9 mouse cellular contexts compared by ENCODE assay signal in the genomic region with DNA sequence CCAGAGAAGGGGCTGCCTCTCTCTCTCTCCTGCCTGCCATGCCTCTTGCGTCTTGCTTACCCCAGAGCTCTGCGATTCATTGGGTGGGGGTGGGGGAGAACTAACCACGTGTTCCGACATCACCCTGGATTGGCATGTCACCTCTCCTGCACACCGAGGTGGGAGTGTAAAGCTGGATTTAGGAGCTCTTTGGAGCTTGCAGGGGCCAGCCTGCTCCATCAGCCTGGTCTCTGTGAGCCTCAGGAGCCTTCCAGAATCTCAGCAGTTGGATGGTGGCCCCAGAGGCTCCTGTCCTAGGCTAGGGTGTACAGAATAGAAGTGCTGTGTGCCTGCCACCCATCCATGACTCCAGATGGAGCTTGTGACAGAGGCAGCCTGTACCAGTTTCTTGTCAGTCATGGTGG. TPM values are rescaled to one million over a fixed set of nuclear protein-coding genes. Genes with fewer than 3 reads are reported as not detected.
DNase-seq lines count a peak whose midpoint lies in the region; ATAC-seq and TF ChIP-seq lines count a peak whose summit lies in the region.
"Had no signal": no experiment of that assay in that cellular context is flagged by ENCODE, and none has a peak within 500 bp of the region (broad histone marks: within the 10 kb centered on the region; RNA-seq: fewer than 3 reads in every experiment).

No protein-coding gene starts in this region.

- 31% methylated on average over 5 of the region's 5 CpGs for WGBS in heart, postnatal 0 days
- WGBS in forebrain, embryonic 16.5 days = 35% methylated on average over 5 of the region's 5 CpGs
- 39% methylated on average over 5 of the region's 5 CpGs for WGBS in midbrain, embryonic 11.5 days
- WGBS in thymus, adult 2 months = 65% methylated on average over 5 of the region's 5 CpGs

- no peak overlapping the region for H3K9ac ChIP-seq in heart, postnatal 0 days (replicated peaks; ENCODE audit: low read depth, low read length)
- H3K9ac ChIP-seq in forebrain, embryonic 16.5 days (replicated peaks; ENCODE audit: low read depth, low read length) = peak overlapping the region; percentile 84; the same call in 1 of the 2 replicates
- 0 out of 2 replicates have a peak overlapping the region, but pooled peaks have one; percentile 5 for H3K9ac ChIP-seq in midbrain, embryonic 11.5 days (ENCODE audit: low read length)

- DNase-seq in heart, postnatal 0 days (ENCODE audit: low spot score) = no peak
- no peak for DNase-seq in heart, postnatal 4 days
- DNase-seq in brain, embryonic 14.5 days (ENCODE audit: low read depth) = peak; percentile 34
- DNase-seq in midbrain, embryonic 11.5 days (ENCODE audit: low spot score, missing footprints) = no peak
- DNase-seq in thymus, adult 2 months = no peak
- DNase-seq in embryo, embryonic 9.5 days (ENCODE audit: extremely low spot score) = no peak

- no peak overlapping the region for H3K27ac ChIP-seq in heart, postnatal 0 days (ENCODE audit: low read depth)
- no peak overlapping the region; the same call in 1 of the 2 replicates for H3K27ac ChIP-seq in forebrain, embryonic 16.5 days (ENCODE audit: low read length)
- H3K27ac ChIP-seq in midbrain, embryonic 11.5 days (ENCODE audit: low read depth, low read length) = no peak overlapping the region
- H3K27ac ChIP-seq in thymus, adult 2 months (ENCODE audit: control insufficient read depth, insufficient read depth, low read length) = no peak overlapping the region

- peak overlapping the region; percentile 75; the same call in 1 of the 2 replicates for H3K4me2 ChIP-seq in heart, postnatal 0 days (ENCODE audit: low read depth, low read length)
- H3K4me2 ChIP-seq in forebrain, embryonic 16.5 days (ENCODE audit: low read length) = peak overlapping the region; percentile 65
- H3K4me2 ChIP-seq in midbrain, embryonic 11.5 days = no peak overlapping the region; the same call in 1 of the 2 replicates

- H3K4me1 ChIP-seq in heart, postnatal 0 days (ENCODE audit: control insufficient read depth, insufficient read depth) = peaks cover 16% of the 10 kb centered on the region
- H3K4me1 ChIP-seq in forebrain, embryonic 16.5 days (replicated peaks; ENCODE audit: control insufficient read depth, insufficient read depth, low read length) = peaks cover 28% of the 10 kb centered on the region
- H3K4me1 ChIP-seq in midbrain, embryonic 11.5 days (ENCODE audit: control insufficient read depth, insufficient read depth, low read length) = peaks cover 14% of the 10 kb centered on the region
- 0 out of 2 replicates have a peak, but pooled peaks cover 7% of the 10 kb centered on the region for H3K4me1 ChIP-seq in thymus, adult 2 months (replicated peaks; ENCODE audit: control insufficient read depth, insufficient read depth, low read length)

- no peaks in the 10 kb centered on the region for H3K27me3 ChIP-seq in heart, postnatal 0 days (ENCODE audit: control insufficient read depth, insufficient read depth, low read length)
- no peaks in the 10 kb centered on the region for H3K27me3 ChIP-seq in forebrain, embryonic 16.5 days (replicated peaks; ENCODE audit: control insufficient read depth, insufficient read depth, low read length)
- no peaks in the 10 kb centered on the region; the same call in 1 of the 2 replicates for H3K27me3 ChIP-seq in midbrain, embryonic 11.5 days (ENCODE audit: control insufficient read depth, insufficient read depth, low read length)
- H3K27me3 ChIP-seq in thymus, adult 2 months (ENCODE audit: control insufficient read depth, insufficient read depth, low read length) = peaks cover 9% of the 10 kb centered on the region

- TF ChIP-seq POLR2A in brain, embryonic 14.5 days (IDR thresholded peaks at IDR 0.05; ENCODE audit: borderline replicate concordance, extremely low read depth, insufficient read depth, insufficient read length, poor library complexity, severe bottlenecking) = no peak
- no peak for TF ChIP-seq POLR2A in thymus, adult 2 months (IDR thresholded peaks at IDR 0.05; ENCODE audit: control insufficient read depth, extremely low read depth, insufficient read depth, low read length, poor library complexity)

- H3K36me3 ChIP-seq in heart, postnatal 0 days (replicated peaks; ENCODE audit: control insufficient read depth, insufficient read depth, low read length) = no peaks in the 10 kb centered on the region
- H3K36me3 ChIP-seq in forebrain, embryonic 16.5 days (ENCODE audit: control insufficient read depth, insufficient read depth) = no peaks in the 10 kb centered on the region
- no peaks in the 10 kb centered on the region for H3K36me3 ChIP-seq in midbrain, embryonic 11.5 days (ENCODE audit: control insufficient read depth, insufficient read depth, low read length)
- H3K36me3 ChIP-seq in thymus, adult 2 months (ENCODE audit: control insufficient read depth, insufficient read depth, low read length) = no peaks in the 10 kb centered on the region
- H3K36me3 ChIP-seq: G1E had no signal

- H3K4me3 ChIP-seq in heart, postnatal 0 days (ENCODE audit: low read depth, low read length) = no peak overlapping the region
- H3K4me3 ChIP-seq in forebrain, embryonic 16.5 days (replicated peaks; ENCODE audit: low read length) = peak overlapping the region; percentile 66; the same call in 1 of the 2 replicates
- no peak overlapping the region for H3K4me3 ChIP-seq in midbrain, embryonic 11.5 days (ENCODE audit: low read depth, low read length)
- H3K4me3 ChIP-seq in thymus, adult 2 months (ENCODE audit: control insufficient read depth, insufficient read depth, low read length) = no peak overlapping the region

- no peaks in the 10 kb centered on the region for H3K9me3 ChIP-seq in heart, postnatal 0 days (replicated peaks; ENCODE audit: control insufficient read depth, low read length)
- no peaks in the 10 kb centered on the region for H3K9me3 ChIP-seq in forebrain, embryonic 16.5 days (ENCODE audit: control insufficient read depth, low read length)
- H3K9me3 ChIP-seq in midbrain, embryonic 11.5 days (ENCODE audit: control insufficient read depth, low read length) = no peaks in the 10 kb centered on the region
- H3K9me3 ChIP-seq: G1E had no signal

- ATAC-seq in heart, postnatal 0 days (ENCODE audit: insufficient read depth, low read depth) = no peak
- ATAC-seq in forebrain, embryonic 16.5 days = peak; percentile 24; the same call in 1 of the 2 replicates
- no peak for ATAC-seq in midbrain, embryonic 11.5 days (ENCODE audit: low FRiP score)
- ATAC-seq in inflammation-experienced regulatory T-cells, adult 6 months = no peak

- TF ChIP-seq EP300 in heart, postnatal 0 days (IDR thresholded peaks at IDR 0.05; ENCODE audit: low read depth) = no peak

- no peak for TF ChIP-seq CTCF in heart, postnatal 0 days (IDR thresholded peaks at IDR 0.05; ENCODE audit: low read depth)
- no peak for TF ChIP-seq CTCF in brain, embryonic 14.5 days (IDR thresholded peaks at IDR 0.05; ENCODE audit: borderline replicate concordance, extremely low read depth, insufficient read depth, insufficient read length)
- TF ChIP-seq CTCF in thymus, adult 2 months (IDR thresholded peaks at IDR 0.05; ENCODE audit: borderline replicate concordance, control insufficient read depth, extremely low read depth, insufficient read depth, low read length, poor library complexity) = no peak

RNA-seq across cellular contexts. Expression of a gene that starts 56.0 kb away (rescaled TPM):
- total RNA-seq in heart, postnatal 0 days (2014; rRNA removed; ENCODE audit: low replicate concordance) = 21.5 and 28.2 TPM in 2 replicates
- polyA plus RNA-seq in heart, postnatal 0 days (2015; fragmentation: Nextera tagmentation; extraction: Ambion mirVana) = 0.45 and 0.47 TPM in 2 replicates
- 10 to 100 TPM; 20.5 TPM for total RNA-seq in heart, postnatal 4 days (2021)
- 65.2 and 99.5 TPM in 2 replicates for polyA plus RNA-seq in brain, embryonic 14.5 days (2012; rRNA removed)
- 10.7 and 15.5 TPM in 2 replicates for polyA plus RNA-seq in forebrain, embryonic 16.5 days (2015; fragmentation: Nextera tagmentation; extraction: Ambion mirVana)
- 3.1 and 3.9 TPM in 2 replicates for polyA plus RNA-seq in midbrain, embryonic 11.5 days (2014; fragmentation: Nextera tagmentation; extraction: Ambion mirVana)
- 3.7 and 4.9 TPM in 2 replicates for polyA plus RNA-seq in thymus, adult 2 months (2012; rRNA removed)
- polyA plus RNA-seq in inflammation-experienced regulatory T-cells, adult 6 months (2017; shearing (Covaris generic)) = under 1 TPM in 2 of 3 experiments, not detected in 1; 0.07 to 0.09 TPM
